Mouse (Mus musculus): ENCODE measurements around the gene Slf2. TPM values are rescaled to one million over a fixed set of nuclear protein-coding genes. Genes with fewer than 3 reads are reported as not detected.

Gene Slf2
- total RNA-seq, 4 experiments from 2014 or later: 35.1 to 40.0 (median 37.9) TPM

- no peak for DNase-seq (ENCODE audit: low spot score in 2 of 2)
Measured at GRCm38 (mm10) chr19:45012219-45012618, 81.3 kb downstream of the Slf2 start.

GRCm38 (mm10) chr19:45012636-45013035 lies 81.7 kb downstream of the Slf2 start:
- peak in 1 of 2 experiments; percentile 13 for DNase-seq (ENCODE audit: low spot score in 2 of 2)

GRCm38 (mm10) chr19:45013581-45014225 lies 82.8 kb downstream of the Slf2 start:
- no peak for DNase-seq (ENCODE audit: low spot score in 2 of 2)

- DNase-seq (ENCODE audit: low spot score in 2 of 2): no peak
Measured at GRCm38 (mm10) chr19:45014335-45014971, 83.5 kb downstream of the Slf2 start, which contains the start of gene Lzts2. TSS of gene Lzts2 (plus strand) at chr19:45014414.

- DNase-seq (ENCODE audit: low spot score in 2 of 2): peak in 1 of 2 experiments; percentile 10
Measured at GRCm38 (mm10) chr19:45014981-45015402, 84.0 kb downstream of the Slf2 start.

- DNase-seq (ENCODE audit: low spot score in 2 of 2): no peak
Measured at GRCm38 (mm10) chr19:45015518-45016281, 84.7 kb downstream of the Slf2 start.

GRCm38 (mm10) chr19:45016341-45017215 lies 85.6 kb downstream of the Slf2 start:
- DNase-seq (ENCODE audit: low spot score in 2 of 2): peak in 1 of 2 experiments; percentile 78

GRCm38 (mm10) chr19:45017216-45017771 lies 86.3 kb downstream of the Slf2 start:
- peak; percentile 73 to 83 for DNase-seq (ENCODE audit: low spot score in 2 of 2)

- peak in 1 of 2 experiments; percentile 83 for DNase-seq (ENCODE audit: low spot score in 2 of 2)
Measured at GRCm38 (mm10) chr19:45017909-45018308, 87.0 kb downstream of the Slf2 start.

GRCm38 (mm10) chr19:45018351-45018831 lies 87.4 kb downstream of the Slf2 start:
- no peak for DNase-seq (ENCODE audit: low spot score in 2 of 2)

- no peak for DNase-seq (ENCODE audit: low spot score in 2 of 2)
Measured at GRCm38 (mm10) chr19:45020348-45020747, 89.4 kb downstream of the Slf2 start.

GRCm38 (mm10) chr19:45021362-45021761 lies 90.4 kb downstream of the Slf2 start:
- DNase-seq (ENCODE audit: low spot score in 2 of 2): no peak

GRCm38 (mm10) chr19:45023993-45024392 lies 93.0 kb downstream of the Slf2 start:
- DNase-seq (ENCODE audit: low spot score in 2 of 2): no peak

GRCm38 (mm10) chr19:45024775-45025174 lies 93.8 kb downstream of the Slf2 start:
- DNase-seq (ENCODE audit: low spot score in 2 of 2): no peak

GRCm38 (mm10) chr19:45025937-45026568 lies 95.1 kb downstream of the Slf2 start:
- no peak for DNase-seq (ENCODE audit: low spot score in 2 of 2)

- no peak for DNase-seq (ENCODE audit: low spot score in 2 of 2)
Measured at GRCm38 (mm10) chr19:45026958-45027670, 96.2 kb downstream of the Slf2 start.

- peak in 1 of 2 experiments; percentile 61 for DNase-seq (ENCODE audit: low spot score in 2 of 2)
Measured at GRCm38 (mm10) chr19:45027848-45028247, 96.9 kb downstream of the Slf2 start.

GRCm38 (mm10) chr19:45028746-45029145 lies 97.8 kb downstream of the Slf2 start:
- no peak for DNase-seq (ENCODE audit: low spot score in 2 of 2)

GRCm38 (mm10) chr19:45029571-45029970 lies 98.6 kb downstream of the Slf2 start:
- DNase-seq (ENCODE audit: low spot score in 2 of 2): no peak

All from left cerebral cortex, adult 8-10 months (tissue).